Mouse (Mus musculus) kidney, adult 2 months (tissue): ENCODE measurements around the gene Fuk.
"Not testable (repeated sequence)": the region's sequence is repeated elsewhere in the genome, so short reads cannot be mapped to it uniquely, and the experiment has no call there.

Experiments
- CTCF ChIP-seq: fragments of 200-500 bp; conservative IDR thresholded peaks from 2 replicates; pipeline ENCODE4 v1.5.1; 2011; ENCODE audit warnings: low read depth, mild to moderate bottlenecking, control low read depth, low read length, moderate library complexity, mixed read lengths; ENCODE audit not compliant: insufficient read depth, insufficient read length
- POLR2A ChIP-seq: fragments of 200-500 bp; IDR thresholded peaks from one replicate; pipeline ENCODE4 v1.6.1; 2011; ENCODE audit warnings: low read depth, low read length, control low read depth

DNA sequence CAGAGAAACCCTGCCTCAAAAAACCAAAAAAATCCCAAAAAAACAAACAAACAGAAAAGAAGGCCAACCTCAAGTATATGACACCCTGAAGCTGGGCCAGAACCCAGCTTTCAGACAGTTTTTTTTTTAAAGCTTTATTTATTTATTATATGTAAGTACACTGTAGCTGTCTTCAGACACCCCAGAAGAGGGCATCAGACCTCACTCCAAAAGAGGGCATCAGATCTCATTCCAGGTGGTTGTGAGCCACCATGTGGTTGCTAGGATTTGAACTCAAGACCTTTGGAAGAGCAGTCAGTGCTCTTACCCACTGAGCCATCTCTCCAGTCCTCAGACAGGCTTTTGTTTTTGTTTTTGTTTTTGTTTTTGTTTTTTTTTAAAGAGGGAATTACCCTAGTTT is 7.6 kb upstream of the Fuk start:
- TF ChIP-seq POLR2A, CTCF: not testable (repeated sequence)
